Mouse (Mus musculus): ENCODE results near the gene Dusp19.
A peak's percentile ranks its signal among the peaks of the same experiment; 100 is the strongest.

The Dusp19 gene

GRCm38 (mm10) chr2:80638364-80639241, 21.8 kb downstream of the Dusp19 start:
- peak; percentile 90 for DNase-seq

GRCm38 (mm10) chr2:80639398-80639797, 22.6 kb downstream of the Dusp19 start:
- no peak for DNase-seq

- no peak for DNase-seq
These were observed 23.0 kb downstream of the Dusp19 start for GRCm38 (mm10) chr2:80639864-80640263.

- DNase-seq, result no peak
These were observed 44.6 kb downstream of the Dusp19 start for GRCm38 (mm10) chr2:80661414-80661813.

GRCm38 (mm10) chr2:80662682-80663081, 45.8 kb downstream of the Dusp19 start:
- no peak for DNase-seq

- DNase-seq, result no peak
These were observed 50.6 kb downstream of the Dusp19 start for GRCm38 (mm10) chr2:80667396-80667964.

GRCm38 (mm10) chr2:80669868-80670666, 53.2 kb downstream of the Dusp19 start:
- no peak for DNase-seq

- no peak for DNase-seq
These were observed 62.0 kb downstream of the Dusp19 start for GRCm38 (mm10) chr2:80678803-80679202.
